Mouse (Mus musculus): ENCODE results near the gene Ncbp3. TPM values are rescaled to one million over a fixed set of nuclear protein-coding genes. Genes with fewer than 3 reads are reported as not detected.
A peak's percentile ranks its signal among the peaks of the same experiment; 100 is the strongest.

Ncbp3 gene
- polyA plus RNA-seq, 1 experiment from 2014 or later = 11.9 TPM

- Histone ChIP-seq H3K4me3 (ENCODE audit: low read depth, low read length) (no peak overlapping the region), H3K27ac (replicated peaks; ENCODE audit: low read depth, low read length) (no peak overlapping the region), H3K27me3 (ENCODE audit: control insufficient read depth, insufficient read depth, low read length) (no peaks in the 10 kb centered on the region), H3K4me2 (ENCODE audit: low read depth, low read length) (no peak overlapping the region), H3K9me3 (replicated peaks; ENCODE audit: control insufficient read depth, low read length) (no peaks in the 10 kb centered on the region), H3K4me1 (ENCODE audit: control insufficient read depth, insufficient read depth, low read length) (no peaks in the 10 kb centered on the region; the same call in 1 of the 2 replicates), H3K9ac (replicated peaks; ENCODE audit: low read length) (no peak overlapping the region), H3K36me3 (replicated peaks; ENCODE audit: control insufficient read depth, insufficient read depth, low read depth, low read length) (peaks cover 5% of the 10 kb centered on the region)
- WGBS = 93% methylated on average over 3 of the region's 3 CpGs
- DNase-seq (ENCODE audit: low spot score) (no peak), ATAC-seq (replicated peaks; ENCODE audit: insufficient number of reproducible peaks, low FRiP score, low TSS enrichment, low read depth) (no peak)
Measured at GRCm38 (mm10) chr11:73080306-73080705, 32.7 kb downstream of the Ncbp3 start.

GRCm38 (mm10) chr11:73084303-73084702, 36.7 kb downstream of the Ncbp3 start:
- Histone ChIP-seq H3K4me3 (ENCODE audit: low read depth, low read length) (no peak overlapping the region), H3K27me3 (ENCODE audit: control insufficient read depth, insufficient read depth, low read length) (no peaks in the 10 kb centered on the region), H3K9me3 (replicated peaks; ENCODE audit: control insufficient read depth, low read length) (no peaks in the 10 kb centered on the region), H3K4me1 (ENCODE audit: control insufficient read depth, insufficient read depth, low read length) (no peaks in the 10 kb centered on the region; the same call in 1 of the 2 replicates), H3K4me2 (ENCODE audit: low read depth, low read length) (no peak overlapping the region), H3K9ac (replicated peaks; ENCODE audit: low read length) (no peak overlapping the region), H3K27ac (replicated peaks; ENCODE audit: low read depth, low read length) (no peak overlapping the region), H3K36me3 (replicated peaks; ENCODE audit: control insufficient read depth, insufficient read depth, low read depth, low read length) (peaks cover 3% of the 10 kb centered on the region)
- ATAC-seq (replicated peaks; ENCODE audit: insufficient number of reproducible peaks, low FRiP score, low TSS enrichment, low read depth) (no peak), DNase-seq (ENCODE audit: low spot score) (peak; percentile 62)
- 45% methylated on average over 6 of the region's 6 CpGs for WGBS

GRCm38 (mm10) chr11:73084804-73085231, 37.2 kb downstream of the Ncbp3 start:
- no peak overlapping the region for H3K4me3 ChIP-seq (ENCODE audit: low read depth, low read length)
- no peak overlapping the region for H3K27ac ChIP-seq (replicated peaks; ENCODE audit: low read depth, low read length)
- no peak overlapping the region for H3K9ac ChIP-seq (replicated peaks; ENCODE audit: low read length)
- H3K36me3 ChIP-seq (replicated peaks; ENCODE audit: control insufficient read depth, insufficient read depth, low read depth, low read length) = peaks cover 3% of the 10 kb centered on the region
- DNase-seq (ENCODE audit: low spot score) (no peak), ATAC-seq (replicated peaks; ENCODE audit: insufficient number of reproducible peaks, low FRiP score, low TSS enrichment, low read depth) (no peak)
- no peaks in the 10 kb centered on the region for H3K9me3 ChIP-seq (replicated peaks; ENCODE audit: control insufficient read depth, low read length)
- H3K27me3 ChIP-seq (ENCODE audit: control insufficient read depth, insufficient read depth, low read length) = no peaks in the 10 kb centered on the region
- H3K4me1 ChIP-seq (ENCODE audit: control insufficient read depth, insufficient read depth, low read length) = no peaks in the 10 kb centered on the region; the same call in 1 of the 2 replicates
- WGBS = 89% methylated on average over 10 of the region's 10 CpGs
- no peak overlapping the region for H3K4me2 ChIP-seq (ENCODE audit: low read depth, low read length)

- Histone ChIP-seq H3K27ac (replicated peaks; ENCODE audit: low read depth, low read length) (no peak overlapping the region), H3K4me2 (ENCODE audit: low read depth, low read length) (no peak overlapping the region), H3K36me3 (replicated peaks; ENCODE audit: control insufficient read depth, insufficient read depth, low read depth, low read length) (peaks cover 3% of the 10 kb centered on the region), H3K27me3 (ENCODE audit: control insufficient read depth, insufficient read depth, low read length) (no peaks in the 10 kb centered on the region), H3K4me1 (ENCODE audit: control insufficient read depth, insufficient read depth, low read length) (no peaks in the 10 kb centered on the region; the same call in 1 of the 2 replicates), H3K4me3 (ENCODE audit: low read depth, low read length) (no peak overlapping the region), H3K9ac (replicated peaks; ENCODE audit: low read length) (no peak overlapping the region), H3K9me3 (replicated peaks; ENCODE audit: control insufficient read depth, low read length) (no peaks in the 10 kb centered on the region)
- ATAC-seq (replicated peaks; ENCODE audit: insufficient number of reproducible peaks, low FRiP score, low TSS enrichment, low read depth) = no peak
- WGBS = 64% methylated on average over 7 of the region's 7 CpGs
- DNase-seq (ENCODE audit: low spot score) = no peak
Measured at GRCm38 (mm10) chr11:73085391-73085790, 37.8 kb downstream of the Ncbp3 start.

GRCm38 (mm10) chr11:73087700-73088480, 40.3 kb downstream of the Ncbp3 start:
- ATAC-seq (replicated peaks; ENCODE audit: insufficient number of reproducible peaks, low FRiP score, low TSS enrichment, low read depth) = no peak

GRCm38 (mm10) chr11:73090283-73090682, 42.7 kb downstream of the Ncbp3 start, which contains the start of gene Itgae:
Gene Itgae, plus strand, starts transcription at chr11:73090583.
- Histone ChIP-seq H3K9me3 (replicated peaks; ENCODE audit: control insufficient read depth, low read length) (no peaks in the 10 kb centered on the region), H3K4me1 (ENCODE audit: control insufficient read depth, insufficient read depth, low read length) (no peaks in the 10 kb centered on the region), H3K4me3 (ENCODE audit: low read depth, low read length) (no peak within 1 kb of the TSS), H3K9ac (replicated peaks; ENCODE audit: low read length) (no peak within 1 kb of the TSS), H3K27ac (replicated peaks; ENCODE audit: low read depth, low read length) (no peak within 1 kb of the TSS), H3K27me3 (ENCODE audit: control insufficient read depth, insufficient read depth, low read length) (no peaks in the 10 kb centered on the region), H3K36me3 (replicated peaks; ENCODE audit: control insufficient read depth, insufficient read depth, low read depth, low read length) (no peaks in the 10 kb centered on the region), H3K4me2 (ENCODE audit: low read depth, low read length) (no peak within 1 kb of the TSS)
- ATAC-seq (replicated peaks; ENCODE audit: insufficient number of reproducible peaks, low FRiP score, low TSS enrichment, low read depth) = no peak
- WGBS = 81% methylated on average over 4 of the region's 4 CpGs
- no peak for DNase-seq (ENCODE audit: low spot score)

More at GRCm38 (mm10) chr11:73087700-73088480, 40.3 kb downstream of the Ncbp3 start:
- no peaks in the 10 kb centered on the region for H3K36me3 ChIP-seq (replicated peaks; ENCODE audit: control insufficient read depth, insufficient read depth, low read depth, low read length)
- no peak overlapping the region for H3K4me2 ChIP-seq (ENCODE audit: low read depth, low read length)
- peak; percentile 10 for DNase-seq (ENCODE audit: low spot score)
- H3K27ac ChIP-seq (replicated peaks; ENCODE audit: low read depth, low read length) = no peak overlapping the region
- 54% methylated on average over 6 of the region's 6 CpGs for WGBS
- no peaks in the 10 kb centered on the region for H3K9me3 ChIP-seq (replicated peaks; ENCODE audit: control insufficient read depth, low read length)
- no peaks in the 10 kb centered on the region; the same call in 1 of the 2 replicates for H3K4me1 ChIP-seq (ENCODE audit: control insufficient read depth, insufficient read depth, low read length)
- no peak overlapping the region for H3K4me3 ChIP-seq (ENCODE audit: low read depth, low read length)
- no peaks in the 10 kb centered on the region for H3K27me3 ChIP-seq (ENCODE audit: control insufficient read depth, insufficient read depth, low read length)
- H3K9ac ChIP-seq (replicated peaks; ENCODE audit: low read length) = no peak overlapping the region

GRCm38 (mm10) chr11:73090826-73091225, 43.2 kb downstream of the Ncbp3 start:
- 72% methylated on average over 2 of the region's 2 CpGs for WGBS
- ATAC-seq (replicated peaks; ENCODE audit: insufficient number of reproducible peaks, low FRiP score, low TSS enrichment, low read depth) = no peak

GRCm38 (mm10) chr11:73092057-73092456, 44.5 kb downstream of the Ncbp3 start:
- no peaks in the 10 kb centered on the region for H3K4me1 ChIP-seq (ENCODE audit: control insufficient read depth, insufficient read depth, low read length)
- ATAC-seq (replicated peaks; ENCODE audit: insufficient number of reproducible peaks, low FRiP score, low TSS enrichment, low read depth) (no peak), DNase-seq (ENCODE audit: low spot score) (no peak)
- H3K9me3 ChIP-seq (replicated peaks; ENCODE audit: control insufficient read depth, low read length) = no peaks in the 10 kb centered on the region
- H3K9ac ChIP-seq (replicated peaks; ENCODE audit: low read length) = no peak overlapping the region
- H3K27me3 ChIP-seq (ENCODE audit: control insufficient read depth, insufficient read depth, low read length) = no peaks in the 10 kb centered on the region
- no peak overlapping the region for H3K27ac ChIP-seq (replicated peaks; ENCODE audit: low read depth, low read length)
- H3K4me2 ChIP-seq (ENCODE audit: low read depth, low read length) = no peak overlapping the region
- H3K4me3 ChIP-seq (ENCODE audit: low read depth, low read length) = no peak overlapping the region
- H3K36me3 ChIP-seq (replicated peaks; ENCODE audit: control insufficient read depth, insufficient read depth, low read depth, low read length) = no peaks in the 10 kb centered on the region
- WGBS = 85% methylated on average over 4 of the region's 4 CpGs

More at GRCm38 (mm10) chr11:73090826-73091225, 43.2 kb downstream of the Ncbp3 start:
- Histone ChIP-seq H3K36me3 (replicated peaks; ENCODE audit: control insufficient read depth, insufficient read depth, low read depth, low read length) (no peaks in the 10 kb centered on the region), H3K4me2 (ENCODE audit: low read depth, low read length) (no peak overlapping the region), H3K4me3 (ENCODE audit: low read depth, low read length) (no peak overlapping the region), H3K9ac (replicated peaks; ENCODE audit: low read length) (no peak overlapping the region), H3K27ac (replicated peaks; ENCODE audit: low read depth, low read length) (no peak overlapping the region), H3K9me3 (replicated peaks; ENCODE audit: control insufficient read depth, low read length) (no peaks in the 10 kb centered on the region), H3K27me3 (ENCODE audit: control insufficient read depth, insufficient read depth, low read length) (no peaks in the 10 kb centered on the region), H3K4me1 (ENCODE audit: control insufficient read depth, insufficient read depth, low read length) (no peaks in the 10 kb centered on the region)
- DNase-seq (ENCODE audit: low spot score) = no peak
